Mouse (Mus musculus) midbrain, embryonic 10.5 days (tissue): ENCODE measurements around the gene Tmem51. TPM values are rescaled to one million over a fixed set of nuclear protein-coding genes. Genes with fewer than 3 reads are reported as not detected.
A peak's percentile ranks its signal among the peaks of the same experiment; 100 is the strongest.

ENCODE experiments used
- DNase-seq: peaks from one replicate; pipeline ENCODE4 v3.0.0-alpha.2; 2017; ENCODE audit warnings: low spot score
- H3K27ac ChIP-seq: fragments of 300-500 bp; sonication (generic); replicated peaks from 2 replicates; pipeline ENCODE4 v1.5.1; 2016; ENCODE audit warnings: mild to moderate bottlenecking
- H3K27me3 ChIP-seq: fragments of 300-500 bp; sonication (generic); 2 replicates; pipeline ENCODE4 v1.6.1; 2016; ENCODE audit warnings: low read depth, mild to moderate bottlenecking; ENCODE audit not compliant: poor library complexity, severe bottlenecking
- H3K36me3 ChIP-seq: fragments of 300-500 bp; sonication (generic); 2 replicates; pipeline ENCODE4 v1.6.1; 2016; ENCODE audit warnings: mild to moderate bottlenecking, moderate library complexity
- H3K4me1 ChIP-seq: fragments of 300-500 bp; sonication (generic); 2 replicates; pipeline ENCODE4 v1.6.1; 2016
- H3K4me3 ChIP-seq: fragments of 300-500 bp; sonication (generic); 2 replicates; pipeline ENCODE4 v1.5.1; 2016; ENCODE audit warnings: mild to moderate bottlenecking, moderate library complexity
- H3K9me3 ChIP-seq: fragments of 300-500 bp; sonication (generic); replicated peaks from 2 replicates; pipeline ENCODE4 v1.6.1; 2016; ENCODE audit warnings: mild to moderate bottlenecking
- WGBS: fragments of 180-500 bp; shearing (Covaris S2); methylation state at CpG from one replicate; pipeline ENCODE4 v1.1.7; 2016; 5-methylcytosine and 5-hydroxymethylcytosine counted together
- polyA plus RNA-seq: library from polyadenylated mRNA; unstranded; fragments of >200 nt; fragmentation: Nextera tagmentation; extraction: Ambion mirVana; gene quantifications from 2 replicates; pipeline ENCODE4 v1.2.1, GENCODE M21; 2016

The Tmem51 gene
- polyA plus RNA-seq, 1 experiment from 2014 or later, result 13.6 TPM

DNA sequence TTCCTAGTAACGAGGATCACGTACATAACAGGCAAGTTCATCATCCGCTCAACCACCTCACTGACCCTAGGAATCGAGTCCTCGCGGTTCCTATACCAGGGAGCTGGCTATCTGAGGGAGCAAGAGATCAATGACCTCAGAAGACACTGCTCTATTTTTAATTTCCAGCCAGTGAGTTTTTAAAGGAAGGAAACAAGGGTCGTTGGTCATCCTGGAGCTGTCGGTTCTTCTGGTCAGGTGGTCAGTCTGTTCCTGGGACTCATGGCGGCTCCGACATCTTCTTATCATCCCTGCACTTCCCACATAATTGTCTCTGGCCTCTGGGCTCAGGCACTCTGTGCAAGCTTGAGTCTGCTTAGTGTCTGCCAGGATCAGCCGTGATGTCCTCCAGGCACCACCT, 10.3 kb upstream of the Tmem51 start:
- Histone ChIP-seq H3K4me1 (peaks cover 12% of the 10 kb centered on the region), H3K27ac (no peak overlapping the region), H3K27me3 (no peaks in the 10 kb centered on the region; the same call in 1 of the 2 replicates), H3K36me3 (no peaks in the 10 kb centered on the region), H3K4me3 (no peak overlapping the region), H3K9me3 (no peaks in the 10 kb centered on the region)
- WGBS, result 94% methylated on average over 11 of the region's 11 CpGs
- no peak for DNase-seq

DNA sequence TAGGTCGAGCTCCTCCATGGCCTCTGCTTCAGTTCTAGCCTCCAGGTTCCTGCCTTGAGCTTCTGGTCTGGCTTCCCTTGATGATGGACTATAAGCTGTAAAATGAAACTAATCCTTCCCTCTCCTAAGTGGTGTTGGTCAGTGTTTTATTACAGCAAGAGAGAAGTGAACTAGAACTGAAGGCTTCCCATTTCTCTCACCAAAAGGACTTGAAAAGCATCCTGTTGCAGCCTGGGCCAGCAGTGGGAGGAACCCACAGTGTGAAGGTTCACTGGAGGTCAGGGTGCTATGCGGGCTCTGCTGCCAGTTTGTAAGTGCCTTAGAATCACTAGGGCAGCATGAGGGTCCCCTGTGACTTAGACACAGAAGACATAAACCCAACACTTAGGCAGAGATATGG, 7.0 kb upstream of the Tmem51 start:
- Histone ChIP-seq H3K4me3 (no peak overlapping the region), H3K9me3 (no peaks in the 10 kb centered on the region), H3K27ac (no peak overlapping the region), H3K36me3 (no peaks in the 10 kb centered on the region), H3K27me3 (peaks cover 10% of the 10 kb centered on the region), H3K4me1 (peaks cover 10% of the 10 kb centered on the region)
- no peak for DNase-seq
- WGBS, result 82% methylated on average over 2 of the region's 2 CpGs

DNA sequence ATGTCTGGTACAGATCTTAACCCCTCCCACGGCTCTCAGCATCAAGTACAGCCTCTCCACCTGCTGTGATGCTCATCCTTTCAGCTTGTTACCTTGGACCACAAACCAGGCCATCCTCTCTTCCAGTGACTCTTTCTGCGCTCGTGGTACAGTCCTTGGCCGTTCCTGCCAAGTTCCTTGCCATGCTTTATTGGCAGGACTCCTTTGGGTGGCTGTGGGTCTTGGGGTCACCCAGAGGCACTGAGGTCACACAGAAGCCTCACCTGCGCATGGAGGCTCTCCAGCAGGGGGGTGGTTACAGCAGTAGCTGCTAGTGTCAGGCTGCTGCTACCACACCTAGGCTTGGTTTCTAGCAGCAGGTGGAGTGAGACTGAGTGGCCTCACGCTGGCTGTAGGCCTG, 5.9 kb upstream of the Tmem51 start:
- 78% methylated on average over 6 of the region's 6 CpGs for WGBS

DNA sequence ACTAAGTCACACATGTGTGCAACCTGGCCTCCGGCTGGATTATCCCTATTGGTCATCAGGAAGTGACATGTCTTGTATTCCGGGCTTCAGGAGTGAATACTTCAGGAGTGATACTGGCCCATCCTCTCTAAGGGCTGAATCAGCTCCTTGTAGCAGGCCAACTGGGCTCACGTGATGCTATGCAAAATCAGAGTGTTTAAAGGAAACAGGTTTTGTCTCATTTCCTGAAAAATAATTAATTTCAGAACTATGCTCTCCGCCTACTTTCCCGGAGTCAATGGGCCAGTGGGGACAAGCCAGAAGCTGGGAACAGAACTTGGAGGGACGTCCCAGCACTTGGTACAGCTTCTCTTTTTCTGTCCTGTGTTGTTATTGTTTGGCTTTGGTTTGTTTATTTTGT, 4.7 kb upstream of the Tmem51 start:
- no peak for DNase-seq

More for the DNA sequence above, 5.9 kb upstream of the Tmem51 start:
- DNase-seq, result no peak
- Histone ChIP-seq H3K4me1 (peaks cover 12% of the 10 kb centered on the region), H3K9me3 (no peaks in the 10 kb centered on the region), H3K27ac (0 out of 2 replicates have a peak overlapping the region, but pooled peaks have one; percentile 13), H3K4me3 (no peak overlapping the region), H3K36me3 (no peaks in the 10 kb centered on the region), H3K27me3 (peaks cover 22% of the 10 kb centered on the region)

DNA sequence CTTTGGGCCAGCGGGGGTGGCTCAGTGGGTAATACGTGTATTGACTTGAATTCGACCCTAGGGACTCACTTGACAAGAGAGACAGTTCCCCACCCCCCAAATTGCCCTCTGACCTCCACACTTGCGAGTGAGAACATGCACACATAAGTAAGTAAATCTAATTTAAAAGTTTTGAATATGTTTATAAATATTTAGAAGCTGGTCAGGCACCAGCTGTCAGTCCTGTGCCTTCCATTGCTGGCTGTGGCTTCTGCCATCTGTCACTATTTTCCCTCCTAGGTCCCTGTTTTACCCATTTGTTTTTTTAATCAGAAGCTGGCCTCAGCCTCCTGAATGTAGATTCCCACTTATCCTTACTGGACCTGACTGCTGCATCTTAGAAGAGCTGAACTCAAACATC, 4.3 kb upstream of the Tmem51 start:
- no peak overlapping the region for H3K4me3 ChIP-seq
- H3K4me1 ChIP-seq, result peaks cover 28% of the 10 kb centered on the region
- H3K9me3 ChIP-seq, result no peaks in the 10 kb centered on the region
- WGBS, result 49% methylated on average over 4 of the region's 4 CpGs
- DNase-seq, result no peak
- peaks cover 37% of the 10 kb centered on the region for H3K27me3 ChIP-seq
- no peaks in the 10 kb centered on the region for H3K36me3 ChIP-seq
- H3K27ac ChIP-seq, result no peak overlapping the region

More for the DNA sequence above, 4.7 kb upstream of the Tmem51 start:
- no peak overlapping the region for H3K4me3 ChIP-seq
- peaks cover 24% of the 10 kb centered on the region for H3K4me1 ChIP-seq
- WGBS, result 74% methylated on average over 6 of the region's 6 CpGs
- no peak overlapping the region for H3K27ac ChIP-seq
- H3K27me3 ChIP-seq, result peaks cover 33% of the 10 kb centered on the region
- no peaks in the 10 kb centered on the region for H3K9me3 ChIP-seq
- H3K36me3 ChIP-seq, result no peaks in the 10 kb centered on the region

DNA sequence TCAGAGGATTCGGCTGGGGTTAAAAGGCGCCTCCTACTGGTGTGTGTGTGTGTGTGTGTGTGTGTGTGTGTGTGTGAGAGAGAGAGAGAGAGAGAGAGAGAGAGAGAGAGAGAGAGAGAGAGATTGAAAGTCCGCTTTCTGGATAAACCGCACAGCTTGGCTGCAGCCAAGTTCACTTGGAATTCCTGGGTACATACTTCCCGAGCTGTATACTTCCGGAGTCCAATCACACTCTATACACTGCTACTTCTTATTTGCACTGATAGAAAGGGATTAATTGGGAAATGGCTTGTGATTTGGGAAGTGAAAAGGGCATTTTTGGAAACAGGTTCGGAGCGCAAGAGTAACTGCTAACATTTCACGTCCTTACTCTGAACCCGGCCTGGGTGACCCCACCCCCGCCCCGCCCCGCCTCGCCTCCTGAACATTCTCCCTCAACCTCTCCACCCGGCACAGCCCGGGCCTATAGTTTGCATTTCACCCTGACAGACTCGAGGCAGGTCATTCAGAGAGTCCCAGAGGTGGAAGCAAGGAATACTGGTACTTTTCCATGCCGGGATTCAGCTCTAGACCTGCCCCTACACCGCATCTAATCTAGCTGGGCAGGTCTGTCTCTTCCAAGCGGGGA, 946 bp upstream of the Tmem51 start:
- DNase-seq, result no peak
- no peaks in the 10 kb centered on the region for H3K36me3 ChIP-seq
- no peaks in the 10 kb centered on the region for H3K9me3 ChIP-seq
- no peak overlapping the region; the same call in 1 of the 2 replicates for H3K27ac ChIP-seq
- peaks cover 67% of the 10 kb centered on the region for H3K27me3 ChIP-seq
- H3K4me1 ChIP-seq, result peaks cover 43% of the 10 kb centered on the region
- 5% methylated on average over 20 of the region's 20 CpGs for WGBS
- H3K4me3 ChIP-seq, result peak overlapping the region; percentile 78

DNA sequence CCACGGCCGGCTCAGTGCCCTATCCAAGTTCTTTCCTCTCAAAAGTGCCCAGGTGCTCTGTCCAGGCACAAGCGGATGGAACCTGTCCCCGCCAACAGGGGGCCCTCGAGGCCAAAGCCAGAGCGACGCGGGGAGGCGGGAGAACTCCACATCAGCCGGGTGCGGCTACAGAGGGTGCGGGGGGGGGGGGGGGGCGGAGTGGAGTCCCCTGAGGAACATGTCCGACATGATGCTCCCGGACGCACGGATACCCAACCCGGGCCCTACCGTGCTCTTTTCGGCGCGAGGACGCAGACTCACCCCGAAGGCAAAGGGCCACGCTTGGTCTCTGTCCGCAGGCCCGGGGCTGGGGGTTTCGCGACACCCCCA, 358 bp downstream of the Tmem51 start:
- Histone ChIP-seq H3K27ac (peak overlapping the region; percentile 83), H3K36me3 (no peaks in the 10 kb centered on the region), H3K27me3 (peaks cover 67% of the 10 kb centered on the region), H3K4me1 (peaks cover 43% of the 10 kb centered on the region), H3K4me3 (peak overlapping the region; percentile 78), H3K9me3 (no peaks in the 10 kb centered on the region)
- WGBS, result under 1% methylated on average over 28 of the region's 29 CpGs
- DNase-seq, result peak; percentile 76

DNA sequence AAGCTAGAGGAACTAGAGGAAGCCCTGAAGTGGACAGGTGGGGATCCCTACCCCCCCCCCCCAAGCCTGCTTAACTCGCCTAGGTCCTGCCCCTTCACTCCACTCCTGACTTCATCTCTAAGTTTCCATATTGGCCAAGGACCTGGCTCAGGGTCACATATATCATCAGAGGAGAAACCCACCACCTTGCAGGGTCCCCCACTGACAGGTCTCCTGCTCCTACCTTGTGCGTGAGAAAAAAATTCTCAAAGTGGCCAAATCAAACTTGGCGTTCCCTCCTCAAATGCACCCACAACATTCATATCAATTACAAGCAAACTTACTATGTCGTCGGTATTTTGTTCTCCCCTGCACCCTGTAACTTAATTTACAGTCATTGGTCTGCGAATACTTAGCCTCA, 911 bp downstream of the Tmem51 start:
- Histone ChIP-seq H3K4me1 (peaks cover 38% of the 10 kb centered on the region), H3K27ac (no peak overlapping the region), H3K27me3 (peaks cover 67% of the 10 kb centered on the region), H3K4me3 (peak overlapping the region; percentile 78), H3K9me3 (no peaks in the 10 kb centered on the region), H3K36me3 (no peaks in the 10 kb centered on the region)
- WGBS, result 54% methylated on average over 6 of the region's 6 CpGs
- no peak for DNase-seq

DNA sequence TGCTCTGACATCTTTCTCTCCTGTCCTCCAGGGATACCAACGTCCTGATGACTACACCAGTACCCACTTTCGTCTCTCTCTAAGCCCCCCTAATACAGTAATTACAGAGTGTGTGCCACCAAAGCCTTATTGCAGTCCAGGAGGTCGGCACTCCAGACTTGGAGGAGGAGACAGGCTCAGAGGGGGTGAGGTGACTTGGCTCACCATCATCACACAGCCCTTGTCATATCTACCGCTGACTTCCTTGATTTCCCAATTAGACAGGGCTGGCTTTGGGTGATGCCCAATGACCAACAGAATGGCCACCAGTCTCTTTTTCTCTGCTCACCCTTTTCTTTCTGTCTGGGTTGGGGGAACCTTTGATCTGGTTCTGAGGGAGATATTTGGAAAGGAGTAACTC, 1.4 kb downstream of the Tmem51 start:
- Histone ChIP-seq H3K27me3 (peaks cover 67% of the 10 kb centered on the region), H3K4me1 (peaks cover 36% of the 10 kb centered on the region)
- 83% methylated on average over 4 of the region's 4 CpGs for WGBS

DNA sequence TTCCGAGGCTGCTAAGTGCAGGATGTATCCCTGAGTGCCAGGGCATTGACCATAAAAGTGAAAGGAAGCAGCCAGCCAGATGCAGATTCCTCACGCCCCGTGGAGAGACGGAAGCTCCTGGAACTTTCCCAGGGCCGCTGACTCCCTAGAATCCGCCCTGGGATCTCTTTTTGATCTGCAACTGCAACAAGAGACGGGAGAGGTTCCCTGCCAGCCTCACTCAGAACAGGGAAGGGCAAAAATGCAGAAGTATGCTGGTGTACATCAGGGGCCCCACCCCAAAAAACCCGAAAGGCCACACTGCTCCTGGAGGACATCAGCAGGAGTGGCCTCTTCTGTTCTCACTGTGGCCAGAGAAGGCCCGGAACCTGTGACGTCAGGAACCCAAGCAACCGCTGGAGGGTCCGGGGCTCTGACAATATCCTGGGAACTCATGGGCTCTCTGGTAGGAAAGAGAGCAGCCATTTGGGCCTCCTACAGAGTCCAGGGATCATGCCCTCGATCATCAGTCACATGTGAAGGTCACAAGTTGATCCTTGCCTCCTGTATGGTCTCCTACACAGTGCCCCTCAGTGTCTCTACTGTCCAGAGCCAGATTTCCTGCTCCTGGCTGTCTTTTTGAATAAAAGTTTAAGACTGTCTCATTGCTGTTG, 2.3 kb downstream of the Tmem51 start:
- Histone ChIP-seq H3K4me1 (peaks cover 36% of the 10 kb centered on the region), H3K27ac (no peak overlapping the region), H3K36me3 (no peaks in the 10 kb centered on the region), H3K27me3 (peaks cover 69% of the 10 kb centered on the region), H3K4me3 (no peak overlapping the region), H3K9me3 (no peaks in the 10 kb centered on the region)
- 68% methylated on average over 13 of the region's 13 CpGs for WGBS
- no peak for DNase-seq

More for the DNA sequence above, 1.4 kb downstream of the Tmem51 start:
- H3K9me3 ChIP-seq, result no peaks in the 10 kb centered on the region
- H3K4me3 ChIP-seq, result no peak overlapping the region
- no peak overlapping the region for H3K27ac ChIP-seq
- no peaks in the 10 kb centered on the region for H3K36me3 ChIP-seq
- no peak for DNase-seq

DNA sequence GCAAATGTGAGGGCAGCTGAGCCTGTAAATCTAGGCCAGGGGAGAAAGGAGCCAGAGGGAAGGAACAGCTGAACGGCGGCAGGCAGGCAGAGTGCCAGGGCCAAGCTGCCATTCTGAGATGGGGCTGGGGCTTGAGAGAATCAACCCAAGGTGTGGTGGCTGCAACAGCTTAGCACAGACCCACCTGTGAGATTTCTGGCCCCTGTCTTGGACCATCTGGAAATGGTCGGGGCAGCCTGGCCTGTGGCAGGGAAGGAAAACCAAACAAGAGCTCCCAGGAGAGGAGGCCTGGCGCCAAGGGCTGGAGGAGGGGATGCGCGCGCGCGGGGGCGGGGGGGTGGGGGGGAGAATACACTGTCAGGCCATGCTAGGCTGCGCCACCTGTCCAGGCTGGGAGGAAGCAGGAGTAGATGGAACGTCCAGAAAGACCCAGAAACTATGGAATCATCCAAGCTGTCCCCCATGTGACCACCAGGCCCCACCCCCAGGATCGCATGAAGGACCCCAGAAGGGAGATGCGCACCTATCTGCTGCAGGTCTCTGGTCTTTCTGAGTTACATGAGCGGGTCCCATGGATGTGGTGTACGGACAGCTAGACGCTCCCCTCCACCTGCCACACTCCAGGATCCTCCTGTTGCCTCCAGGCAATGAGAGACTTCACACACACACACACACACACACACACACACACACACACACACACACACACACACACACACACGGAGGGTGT, 3.0 kb downstream of the Tmem51 start:
- H3K36me3 ChIP-seq, result no peaks in the 10 kb centered on the region
- 67% methylated on average over 18 of the region's 18 CpGs for WGBS
- peaks cover 36% of the 10 kb centered on the region for H3K4me1 ChIP-seq
- DNase-seq, result no peak
- no peak overlapping the region for H3K4me3 ChIP-seq
- no peak overlapping the region for H3K27ac ChIP-seq
- no peaks in the 10 kb centered on the region for H3K9me3 ChIP-seq
- H3K27me3 ChIP-seq, result peaks cover 64% of the 10 kb centered on the region

DNA sequence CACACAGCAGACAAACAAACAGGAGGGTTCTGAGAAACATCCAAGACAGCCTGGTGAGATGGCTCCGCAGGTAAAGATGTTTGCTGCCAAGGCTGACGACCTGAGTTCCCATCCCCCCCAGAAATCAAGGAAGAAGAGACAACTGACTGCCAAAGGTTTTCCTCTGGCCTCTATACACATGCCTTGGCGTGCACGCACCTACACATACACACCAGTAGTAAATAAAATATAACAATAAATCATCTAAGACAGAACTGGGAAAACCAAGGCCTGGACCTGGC, 3.7 kb downstream of the Tmem51 start:
- no peaks in the 10 kb centered on the region for H3K36me3 ChIP-seq
- no peak overlapping the region for H3K4me3 ChIP-seq
- no peak overlapping the region for H3K27ac ChIP-seq
- peaks cover 58% of the 10 kb centered on the region for H3K27me3 ChIP-seq
- H3K9me3 ChIP-seq, result no peaks in the 10 kb centered on the region
- no peak for DNase-seq
- WGBS, result 83% methylated on average over 4 of the region's 4 CpGs
- peaks cover 37% of the 10 kb centered on the region for H3K4me1 ChIP-seq
